Mouse (Mus musculus) MEL (cell line): Measurements from ENCODE around the gene Acss3.
A peak's percentile ranks its signal among the peaks of the same experiment; 100 is the strongest.

ENCODE experiments used
- BHLHE40 ChIP-seq: IDR thresholded peaks from 2 replicates; pipeline ENCODE4 v1.6.1; 2012; ENCODE audit warnings: low read depth, mild to moderate bottlenecking, inconsistent platforms, low read length, improper control_type of control experiment, borderline replicate concordance
- CHD1 ChIP-seq: IDR thresholded peaks from 2 replicates; pipeline ENCODE4 v1.6.1; 2012; ENCODE audit warnings: low read depth, mild to moderate bottlenecking, inconsistent platforms, low read length, improper control_type of control experiment
- CTCF ChIP-seq, 3 experiments: IDR thresholded peaks in 2 of 3; conservative IDR thresholded peaks in 1 of 3; 2 replicates each; pipeline ENCODE4 v1.5.1; 2011 to 2012; ENCODE audit warnings: low read length in 3 of 3, low read depth in 2 of 3, mild to moderate bottlenecking in 2 of 3, improper control_type of control experiment in 1 of 3, inconsistent platforms in 1 of 3, mixed read lengths in 1 of 3, moderate library complexity in 1 of 3; ENCODE audit not compliant: control insufficient read depth in 1 of 3, insufficient read depth in 1 of 3, poor library complexity in 1 of 3, severe bottlenecking in 1 of 3
- EP300 ChIP-seq, 2 experiments: IDR thresholded peaks; 2 replicates each; pipeline ENCODE4 v1.6.1; 2011; ENCODE audit warnings: improper control_type of control experiment in 2 of 2, low read length in 2 of 2, low read depth in 1 of 2, mild to moderate bottlenecking in 1 of 2
- MAZ ChIP-seq: IDR thresholded peaks from 2 replicates; pipeline ENCODE4 v1.6.1; 2012; ENCODE audit warnings: low read depth, mild to moderate bottlenecking, inconsistent platforms, low read length, improper control_type of control experiment
- POLR2A ChIP-seq, 2 experiments: IDR thresholded peaks; 2 replicates each; pipeline ENCODE4 v1.6.1; 2011 to 2012; ENCODE audit warnings: low read length in 2 of 2, mild to moderate bottlenecking in 2 of 2, control low read depth in 1 of 2, improper control_type of control experiment in 1 of 2, low read depth in 1 of 2, moderate library complexity in 1 of 2; ENCODE audit not compliant: control insufficient read depth in 1 of 2, insufficient read depth in 1 of 2, poor library complexity in 1 of 2

DNA sequence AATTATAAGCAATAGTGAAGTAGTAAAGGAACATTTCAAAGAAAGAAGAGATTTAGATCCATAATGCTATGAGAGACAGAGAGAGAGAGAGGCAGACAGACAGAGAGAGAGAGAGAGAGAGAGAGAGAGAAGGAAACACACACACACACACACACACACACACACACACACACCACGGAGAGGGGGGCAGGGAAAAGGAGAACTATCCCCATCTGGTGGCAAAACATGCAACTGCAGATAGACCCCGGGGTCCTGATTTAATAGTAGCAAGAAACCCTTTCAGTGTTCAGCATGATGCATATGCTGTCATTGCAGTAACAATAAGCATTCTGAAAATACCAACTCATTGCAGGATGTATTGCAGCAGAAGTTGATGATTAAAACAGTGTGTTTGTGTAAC is 210.4 kb downstream of the Acss3 start:
- no peak for TF ChIP-seq EP300 (IDR thresholded peaks at IDR 0.05; ENCODE audit: low read depth in 1 of 2, low read length in 2 of 2)
- TF ChIP-seq CTCF (IDR thresholded peaks at IDR 0.05 in 2 of 3, conservative IDR thresholded peaks at IDR 0.05 in 1 of 3; ENCODE audit: control insufficient read depth in 1 of 3, insufficient read depth in 1 of 3, low read depth in 2 of 3, low read length in 3 of 3, poor library complexity in 1 of 3, severe bottlenecking in 1 of 3), result peak in 1 of 3 experiments; percentile 27; a peak in 3 of 6 replicates
- no peak for TF ChIP-seq BHLHE40
- TF ChIP-seq CHD1, result no peak
- no peak for TF ChIP-seq POLR2A (IDR thresholded peaks at IDR 0.05; ENCODE audit: control insufficient read depth in 1 of 2, insufficient read depth in 1 of 2, low read depth in 1 of 2, low read length in 2 of 2, poor library complexity in 1 of 2)
- TF ChIP-seq MAZ, result no peak
